Mouse (Mus musculus) intestine, embryonic 14.5 days (tissue): ENCODE measurements around the gene Nynrin. TPM values are rescaled to one million over a fixed set of nuclear protein-coding genes. Genes with fewer than 3 reads are reported as not detected.
A peak's percentile ranks its signal among the peaks of the same experiment; 100 is the strongest.

Experiments used
- ATAC-seq: fragments of 200-750 bp; cut with Nextera tagmentation; replicated peaks from 2 replicates; pipeline ENCODE4 v1.8.0; 2017; ENCODE audit warnings: low read depth, moderate number of reproducible peaks, moderate TSS enrichment, moderate library complexity; ENCODE audit not compliant: low FRiP score, low TSS enrichment
- DNase-seq: peaks from one replicate; pipeline ENCODE4 v3.0.0-alpha.2; 2018; ENCODE audit warnings: low spot score
- H3K27ac ChIP-seq: fragments of 300-500 bp; sonication (generic); 2 replicates; pipeline ENCODE4 v1.5.1; 2014; ENCODE audit warnings: low read depth, mild to moderate bottlenecking, control low read depth
- H3K27me3 ChIP-seq: fragments of 300-500 bp; sonication (generic); replicated peaks from 2 replicates; pipeline ENCODE4 v1.6.1; 2014; ENCODE audit warnings: low read length, control low read depth; ENCODE audit not compliant: control insufficient read depth, insufficient read depth
- H3K36me3 ChIP-seq: fragments of 300-500 bp; sonication (generic); 2 replicates; pipeline ENCODE4 v1.6.1; 2014; ENCODE audit warnings: low read length, control low read depth; ENCODE audit not compliant: control insufficient read depth, insufficient read depth
- H3K4me1 ChIP-seq: fragments of 300-500 bp; sonication (generic); replicated peaks from 2 replicates; pipeline ENCODE4 v1.6.1; 2014; ENCODE audit warnings: low read length, control low read depth, mixed read lengths; ENCODE audit not compliant: control insufficient read depth, insufficient read depth
- H3K4me2 ChIP-seq: fragments of 300-500 bp; sonication (generic); 2 replicates; pipeline ENCODE4 v1.6.1; 2014; ENCODE audit warnings: low read length
- H3K4me3 ChIP-seq: fragments of 300-500 bp; sonication (generic); 2 replicates; pipeline ENCODE4 v1.5.1; 2014; ENCODE audit warnings: low read depth, low read length, control low read depth, mixed read lengths
- H3K9ac ChIP-seq: fragments of 300-500 bp; sonication (generic); 2 replicates; pipeline ENCODE4 v1.6.1; 2014; ENCODE audit warnings: mild to moderate bottlenecking, low read length
- H3K9me3 ChIP-seq: fragments of 300-500 bp; sonication (generic); 2 replicates; pipeline ENCODE4 v1.6.1; 2016; ENCODE audit warnings: low read length, control low read depth; ENCODE audit not compliant: control insufficient read depth
- WGBS: fragments of 180-500 bp; shearing (Covaris S2); extraction: QIAGEN DNeasy Blood & Tissue Kit; methylation state at CpG from one replicate; pipeline ENCODE4 v1.1.7; 2014; 5-methylcytosine and 5-hydroxymethylcytosine counted together
- polyA plus RNA-seq: library from polyadenylated mRNA; unstranded; fragments of >200 nt; fragmentation: Nextera tagmentation; extraction: Ambion mirVana; gene quantifications from 2 replicates; pipeline ENCODE4 v1.2.1, GENCODE M21; 2014

The Nynrin gene
- polyA plus RNA-seq, 1 experiment from 2014 or later, result 18.6 TPM

- Histone ChIP-seq H3K9ac (no peak overlapping the region), H3K4me1 (no peaks in the 10 kb centered on the region), H3K27me3 (no peaks in the 10 kb centered on the region), H3K27ac (no peak overlapping the region), H3K4me3 (no peak overlapping the region), H3K36me3 (peaks cover 29% of the 10 kb centered on the region), H3K9me3 (no peaks in the 10 kb centered on the region), H3K4me2 (no peak overlapping the region)
- 74% methylated on average over 5 of the region's 5 CpGs for WGBS
- ATAC-seq (no peak), DNase-seq (no peak)
Measured at GRCm38 (mm10) chr14:55834808-55835533, 18.8 kb upstream of the Nynrin start.

GRCm38 (mm10) chr14:55838312-55838711 is 15.5 kb upstream of the Nynrin start:
- ATAC-seq (no peak), DNase-seq (no peak)
- 90% methylated on average over 5 of the region's 5 CpGs for WGBS
- Histone ChIP-seq H3K4me1 (no peaks in the 10 kb centered on the region), H3K27ac (no peak overlapping the region), H3K9me3 (no peaks in the 10 kb centered on the region), H3K4me2 (no peak overlapping the region), H3K4me3 (no peak overlapping the region), H3K36me3 (no peaks in the 10 kb centered on the region), H3K9ac (no peak overlapping the region), H3K27me3 (no peaks in the 10 kb centered on the region)

- ATAC-seq (no peak), DNase-seq (no peak)
- Histone ChIP-seq H3K4me1 (no peaks in the 10 kb centered on the region), H3K27me3 (no peaks in the 10 kb centered on the region), H3K36me3 (no peaks in the 10 kb centered on the region), H3K9ac (no peak overlapping the region), H3K9me3 (no peaks in the 10 kb centered on the region), H3K4me3 (no peak overlapping the region), H3K4me2 (no peak overlapping the region), H3K27ac (no peak overlapping the region)
- WGBS, result 93% methylated on average over 4 of the region's 4 CpGs
Measured at GRCm38 (mm10) chr14:55838740-55839139, 15.1 kb upstream of the Nynrin start.

- no peak overlapping the region for H3K4me2 ChIP-seq
- H3K27me3 ChIP-seq, result no peaks in the 10 kb centered on the region
- no peaks in the 10 kb centered on the region for H3K36me3 ChIP-seq
- H3K4me1 ChIP-seq, result no peaks in the 10 kb centered on the region
- no peak overlapping the region for H3K27ac ChIP-seq
- ATAC-seq (no peak), DNase-seq (no peak)
- H3K9me3 ChIP-seq, result no peaks in the 10 kb centered on the region
- WGBS, result 60% methylated on average over 4 of the region's 4 CpGs
- H3K9ac ChIP-seq, result no peak overlapping the region
- no peak overlapping the region for H3K4me3 ChIP-seq
Measured at GRCm38 (mm10) chr14:55840853-55841366, 12.9 kb upstream of the Nynrin start.

- Histone ChIP-seq H3K4me1 (no peaks in the 10 kb centered on the region), H3K9ac (no peak overlapping the region), H3K27me3 (no peaks in the 10 kb centered on the region), H3K27ac (no peak overlapping the region), H3K4me3 (no peak overlapping the region), H3K4me2 (no peak overlapping the region), H3K36me3 (no peaks in the 10 kb centered on the region), H3K9me3 (no peaks in the 10 kb centered on the region)
- ATAC-seq (no peak), DNase-seq (no peak)
- WGBS, result 81% methylated on average over 4 of the region's 4 CpGs
Measured at GRCm38 (mm10) chr14:55842794-55843193, 11.0 kb upstream of the Nynrin start.

- no peak overlapping the region for H3K4me2 ChIP-seq
- no peak overlapping the region for H3K27ac ChIP-seq
- WGBS, result 54% methylated on average over 9 of the region's 9 CpGs
- H3K4me1 ChIP-seq, result no peaks in the 10 kb centered on the region
- H3K9ac ChIP-seq, result no peak overlapping the region
- no peak for DNase-seq
- H3K4me3 ChIP-seq, result no peak overlapping the region
- no peaks in the 10 kb centered on the region for H3K36me3 ChIP-seq
- H3K27me3 ChIP-seq, result no peaks in the 10 kb centered on the region
- ATAC-seq, result no peak
- H3K9me3 ChIP-seq, result no peaks in the 10 kb centered on the region
Measured at GRCm38 (mm10) chr14:55845506-55846294, 8.1 kb upstream of the Nynrin start.

- DNase-seq (no peak), ATAC-seq (no peak)
- 48% methylated on average over 6 of the region's 6 CpGs for WGBS
- Histone ChIP-seq H3K9ac (no peak overlapping the region), H3K36me3 (no peaks in the 10 kb centered on the region), H3K9me3 (no peaks in the 10 kb centered on the region), H3K27ac (no peak overlapping the region), H3K4me1 (peaks cover 20% of the 10 kb centered on the region), H3K4me3 (no peak overlapping the region), H3K4me2 (no peak overlapping the region), H3K27me3 (no peaks in the 10 kb centered on the region)
Measured at GRCm38 (mm10) chr14:55850885-55851284, 2.9 kb upstream of the Nynrin start.

GRCm38 (mm10) chr14:55852646-55853551 is 911 bp upstream of the Nynrin start:
- under 1% methylated on average over 11 of the region's 11 CpGs for WGBS

More at GRCm38 (mm10) chr14:55852646-55853551, 911 bp upstream of the Nynrin start:
- peak; percentile 85 for DNase-seq
- Histone ChIP-seq H3K4me2 (peak overlapping the region; percentile 77), H3K4me3 (peak overlapping the region; percentile 84), H3K27me3 (no peaks in the 10 kb centered on the region), H3K9me3 (no peaks in the 10 kb centered on the region), H3K9ac (peak overlapping the region; percentile 77), H3K4me1 (peaks cover 37% of the 10 kb centered on the region), H3K36me3 (no peaks in the 10 kb centered on the region), H3K27ac (peak overlapping the region; percentile 95)
- ATAC-seq, result peak; percentile 67
